Mouse (Mus musculus): ENCODE measurements around the gene Trp53bp1. TPM values are rescaled to one million over a fixed set of nuclear protein-coding genes. Genes with fewer than 3 reads are reported as not detected.

The Trp53bp1 gene
- polyA plus RNA-seq, 1 experiment = 175 TPM

DNA sequence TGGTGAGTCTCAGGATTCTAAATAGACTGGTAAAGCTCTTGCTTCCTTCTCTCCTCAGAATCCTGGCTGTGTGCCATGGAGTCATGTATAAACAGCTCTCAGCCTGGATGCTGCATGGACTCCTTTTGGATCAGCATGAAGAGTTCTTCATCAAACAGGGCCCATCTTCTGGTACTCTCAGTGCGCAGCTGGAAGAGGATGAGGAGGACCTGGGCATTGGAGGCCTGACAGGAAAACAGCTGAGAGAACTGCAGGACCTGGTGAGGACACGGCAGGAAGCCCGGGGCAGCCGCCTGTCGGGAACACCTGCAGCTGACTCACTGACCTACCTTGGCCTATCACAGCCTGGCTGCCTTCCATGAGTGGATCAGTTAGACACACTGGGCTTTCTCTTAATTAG, 87.8 kb downstream of the Trp53bp1 start:
- no peak for DNase-seq (ENCODE audit: low read depth)
- TF ChIP-seq CTCF (IDR thresholded peaks at IDR 0.05; ENCODE audit: borderline replicate concordance, extremely low read depth, insufficient read depth, insufficient read length) = no peak
- no peak for TF ChIP-seq POLR2A (IDR thresholded peaks at IDR 0.05; ENCODE audit: borderline replicate concordance, extremely low read depth, insufficient read depth, insufficient read length, poor library complexity, severe bottlenecking)

DNA sequence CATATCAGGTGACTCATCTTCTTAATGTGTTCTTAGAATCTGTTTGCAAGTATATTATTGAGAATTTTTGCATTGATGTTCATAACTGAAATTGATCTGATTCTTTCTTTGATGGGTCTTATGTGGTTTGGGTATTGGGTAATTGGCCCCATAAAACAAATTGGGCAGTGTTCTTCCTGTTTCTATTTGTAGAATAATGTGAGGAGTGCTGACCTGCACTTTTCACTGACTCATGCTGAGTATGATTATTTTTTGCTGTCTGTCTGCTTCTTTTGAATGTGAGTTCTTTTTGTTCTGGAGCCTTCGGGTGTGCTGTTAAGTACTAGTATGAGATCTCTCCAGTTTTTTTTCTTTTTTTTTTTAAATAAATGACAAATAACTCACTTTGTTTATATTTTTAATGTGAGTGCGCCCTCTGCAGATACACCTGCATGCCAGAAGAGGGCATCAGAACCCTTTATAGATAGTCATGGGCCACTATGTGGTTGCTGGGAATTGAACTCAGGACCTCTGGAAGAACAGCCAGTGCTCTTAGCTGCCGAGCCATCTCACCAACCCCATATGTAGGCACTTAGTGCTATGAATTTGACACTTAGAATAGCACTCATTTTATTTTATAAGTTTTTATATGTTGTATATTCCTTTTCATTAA, 92.3 kb downstream of the Trp53bp1 start:
- TF ChIP-seq POLR2A (IDR thresholded peaks at IDR 0.05; ENCODE audit: borderline replicate concordance, extremely low read depth, insufficient read depth, insufficient read length, poor library complexity, severe bottlenecking) (no peak), CTCF (IDR thresholded peaks at IDR 0.05; ENCODE audit: borderline replicate concordance, extremely low read depth, insufficient read depth, insufficient read length) (peak; percentile 10; the same call in 1 of the 2 replicates)

DNA sequence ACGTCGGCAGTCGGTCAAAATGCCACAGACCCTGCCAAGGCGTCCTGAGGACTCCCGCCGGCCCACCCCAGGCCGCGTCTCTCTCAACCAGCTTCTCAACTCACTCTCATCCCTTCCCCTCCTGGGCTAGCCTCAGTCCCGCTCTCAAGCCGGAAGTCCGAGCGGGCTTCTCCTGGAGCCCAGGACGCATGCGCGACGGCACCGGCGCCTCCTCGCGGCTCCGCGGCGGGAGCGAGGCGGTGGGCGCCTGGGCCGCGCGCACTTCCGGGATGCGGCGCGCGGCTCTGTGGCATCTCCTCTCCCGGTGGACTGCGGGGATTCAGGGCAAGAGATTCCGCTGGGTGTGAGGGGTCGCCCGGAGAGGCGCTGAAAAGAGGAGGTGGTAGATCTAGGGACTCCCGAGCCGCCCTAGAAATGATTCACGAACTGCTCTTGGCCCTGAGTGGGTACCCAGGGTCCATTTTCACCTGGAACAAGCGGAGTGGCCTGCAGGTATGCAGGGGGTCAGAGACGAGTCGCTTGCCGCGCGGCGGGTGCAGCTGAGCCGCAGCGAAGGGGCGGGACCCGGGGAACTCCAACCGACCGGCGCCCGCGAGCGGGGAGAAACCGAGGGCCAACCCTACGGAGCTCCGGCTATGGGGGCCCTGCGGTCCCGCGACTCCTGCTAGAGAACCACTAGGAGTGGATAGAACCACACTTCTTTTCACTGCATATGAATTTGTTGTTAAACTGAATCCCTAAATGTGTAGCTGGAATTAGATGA, 100.0 kb downstream of the Trp53bp1 start, which contains the start of gene Zscan29:
Zscan29 (minus strand) TSS at position 146 of the 763 bp plus-strand sequence.
- peak; percentile 96 for DNase-seq (ENCODE audit: low read depth)
- peak; percentile 91 for TF ChIP-seq POLR2A (IDR thresholded peaks at IDR 0.05; ENCODE audit: borderline replicate concordance, extremely low read depth, insufficient read depth, insufficient read length, poor library complexity, severe bottlenecking)
- peak; percentile 16; the same call in 1 of the 2 replicates for TF ChIP-seq CTCF (IDR thresholded peaks at IDR 0.05; ENCODE audit: borderline replicate concordance, extremely low read depth, insufficient read depth, insufficient read length)

More for the DNA sequence above, 92.3 kb downstream of the Trp53bp1 start:
- no peak for DNase-seq (ENCODE audit: low read depth)

DNA sequence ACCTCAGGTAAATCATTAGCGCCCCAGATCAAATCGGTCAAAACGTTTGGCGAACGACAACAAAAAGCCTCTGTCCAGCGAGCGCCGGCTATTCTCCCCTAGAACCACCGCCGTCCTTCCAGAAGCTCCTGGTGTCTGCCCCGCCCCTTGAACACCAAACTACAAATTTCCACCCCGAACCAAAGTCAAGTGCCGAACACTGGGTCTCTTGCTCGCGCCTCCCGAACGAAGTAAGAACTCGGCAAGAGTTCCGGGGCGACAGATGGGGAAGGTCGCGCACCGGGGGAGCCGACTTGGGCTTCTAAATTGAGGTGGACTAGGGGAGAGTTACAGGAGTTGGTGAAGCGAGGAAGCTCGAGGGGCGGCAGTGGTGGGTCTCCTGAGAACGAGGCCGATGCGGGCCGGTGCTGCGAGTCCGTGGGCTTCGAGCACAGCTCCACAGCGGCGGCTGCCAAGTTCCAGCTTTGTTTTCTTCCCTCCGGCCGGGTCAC, 100.7 kb downstream of the Trp53bp1 start, which contains the start of gene Tubgcp4:
Tubgcp4 (plus strand) TSS at position 174 of the 491 bp plus-strand sequence.
- no peak for DNase-seq (ENCODE audit: low read depth)
- no peak for TF ChIP-seq CTCF (IDR thresholded peaks at IDR 0.05; ENCODE audit: borderline replicate concordance, extremely low read depth, insufficient read depth, insufficient read length)
- no peak for TF ChIP-seq POLR2A (IDR thresholded peaks at IDR 0.05; ENCODE audit: borderline replicate concordance, extremely low read depth, insufficient read depth, insufficient read length, poor library complexity, severe bottlenecking)

DNA sequence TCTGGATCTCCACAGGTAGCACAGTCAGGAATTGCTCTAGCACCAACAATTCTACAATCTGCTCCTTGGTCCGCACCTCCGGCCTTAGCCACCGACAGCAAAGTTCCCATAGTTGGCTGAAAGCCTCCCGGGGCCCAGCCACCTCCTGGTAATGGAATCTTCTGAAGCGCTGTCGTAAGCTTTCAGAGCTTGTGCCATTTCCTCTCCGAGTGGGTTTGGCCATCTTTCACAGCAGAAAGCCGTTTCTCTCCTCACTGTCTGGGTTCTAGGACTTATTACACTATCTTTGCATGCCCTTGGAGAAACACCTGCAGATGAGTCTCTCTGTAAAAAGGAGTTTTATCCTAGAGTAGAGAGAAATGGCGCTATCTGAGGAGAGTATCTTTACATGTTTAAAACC, 101.3 kb downstream of the Trp53bp1 start:
- peak; percentile 16 for DNase-seq (ENCODE audit: low read depth)

DNA sequence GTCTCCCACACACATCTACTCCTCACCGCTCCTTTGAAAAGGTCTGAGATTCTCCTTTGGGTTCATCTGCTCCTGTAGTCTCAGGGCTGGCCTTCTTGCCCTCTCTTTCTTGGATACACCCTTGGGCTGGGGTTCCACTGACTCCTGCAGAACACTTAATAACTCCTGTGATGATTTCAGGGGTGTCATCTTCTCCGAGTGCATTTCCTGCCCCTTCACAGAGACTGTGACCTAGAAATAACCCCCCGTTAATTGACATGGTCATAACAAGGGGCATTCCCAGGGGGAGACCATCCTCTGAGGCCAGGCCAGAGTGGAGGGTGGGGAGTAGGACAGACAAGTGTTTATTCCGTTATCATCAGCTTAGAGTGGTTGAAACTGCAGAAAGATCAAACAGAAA, 102.0 kb downstream of the Trp53bp1 start:
- TF ChIP-seq POLR2A (IDR thresholded peaks at IDR 0.05; ENCODE audit: borderline replicate concordance, extremely low read depth, insufficient read depth, insufficient read length, poor library complexity, severe bottlenecking) = no peak
- TF ChIP-seq CTCF (IDR thresholded peaks at IDR 0.05; ENCODE audit: borderline replicate concordance, extremely low read depth, insufficient read depth, insufficient read length) = no peak
- no peak for DNase-seq (ENCODE audit: low read depth)

More for the DNA sequence above, 101.3 kb downstream of the Trp53bp1 start:
- TF ChIP-seq CTCF (IDR thresholded peaks at IDR 0.05; ENCODE audit: borderline replicate concordance, extremely low read depth, insufficient read depth, insufficient read length) (no peak), POLR2A (IDR thresholded peaks at IDR 0.05; ENCODE audit: borderline replicate concordance, extremely low read depth, insufficient read depth, insufficient read length, poor library complexity, severe bottlenecking) (no peak)

DNA sequence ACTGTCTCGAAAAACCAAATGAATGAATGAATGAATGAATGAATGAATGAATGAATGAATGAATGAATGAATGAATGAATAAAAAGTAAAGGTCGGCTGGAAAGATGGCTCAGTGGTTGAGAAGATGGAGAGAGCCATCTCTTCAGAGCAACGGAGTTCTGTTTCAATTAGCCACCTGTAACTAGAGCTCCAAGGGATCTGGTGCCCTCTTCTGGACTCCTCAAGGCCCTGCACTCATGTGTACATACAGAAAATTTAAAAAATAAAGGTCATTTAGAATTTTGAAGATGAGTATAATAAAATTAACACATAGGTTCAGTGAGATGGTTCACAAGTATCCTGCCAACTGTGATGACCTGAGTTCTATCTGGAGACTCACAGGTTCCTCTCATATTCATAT, 118.1 kb downstream of the Trp53bp1 start:
- DNase-seq (ENCODE audit: low read depth) = peak; percentile 4
- peak; percentile 16; the same call in 1 of the 2 replicates for TF ChIP-seq CTCF (IDR thresholded peaks at IDR 0.05; ENCODE audit: borderline replicate concordance, extremely low read depth, insufficient read depth, insufficient read length)
- TF ChIP-seq POLR2A (IDR thresholded peaks at IDR 0.05; ENCODE audit: borderline replicate concordance, extremely low read depth, insufficient read depth, insufficient read length, poor library complexity, severe bottlenecking) = no peak

DNA sequence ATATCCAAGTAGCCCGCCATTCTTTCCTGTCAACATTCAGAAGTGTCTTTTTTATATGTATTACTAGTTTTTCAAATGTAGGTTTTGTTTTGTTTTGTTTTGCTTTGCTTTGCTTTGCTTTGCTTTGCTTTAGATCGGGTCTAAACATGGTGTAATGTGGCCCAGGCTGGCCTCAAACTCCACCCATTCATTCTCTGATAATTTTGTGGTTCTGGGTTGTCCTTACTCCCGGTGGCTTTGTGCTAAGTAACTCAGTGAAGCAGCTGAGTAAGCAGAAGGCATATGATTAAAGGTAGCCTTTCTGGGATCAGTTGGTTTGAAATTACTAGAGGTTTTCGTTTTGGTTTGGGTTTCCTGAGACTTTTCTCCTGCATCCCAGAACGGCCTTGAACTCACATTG, 121.5 kb downstream of the Trp53bp1 start:
- TF ChIP-seq CTCF (IDR thresholded peaks at IDR 0.05; ENCODE audit: borderline replicate concordance, extremely low read depth, insufficient read depth, insufficient read length) = no peak
- TF ChIP-seq POLR2A (IDR thresholded peaks at IDR 0.05; ENCODE audit: borderline replicate concordance, extremely low read depth, insufficient read depth, insufficient read length, poor library complexity, severe bottlenecking) = no peak
- DNase-seq (ENCODE audit: low read depth) = no peak

Other genes starting within 250 kb of the Trp53bp1 start
- gene Epb42, start 234.3 kb downstream of the Trp53bp1 start, polyA plus RNA-seq (2012; rRNA removed) = 0.19 and 0.75 TPM in 2 replicates
- 0.05 TPM in 1 of 2 replicates, not detected in the other for gene Tgm5, start 185.6 kb downstream of the Trp53bp1 start, polyA plus RNA-seq (2012; rRNA removed)
- gene Tgm7, start 161.6 kb downstream of the Trp53bp1 start, polyA plus RNA-seq (2012; rRNA removed) = 0.04 and 0.05 TPM in 2 replicates
- 22.8 and 24.2 TPM in 2 replicates for gene Adal, start 131.0 kb downstream of the Trp53bp1 start, polyA plus RNA-seq (2012; rRNA removed)
- gene Lcmt2, start 130.8 kb downstream of the Trp53bp1 start, polyA plus RNA-seq (2012; rRNA removed) = 11.5 and 12.9 TPM in 2 replicates
- 50.9 and 67.7 TPM in 2 replicates for gene Tubgcp4, start 100.8 kb downstream of the Trp53bp1 start, polyA plus RNA-seq (2012; rRNA removed)
- gene Zscan29, start 100.3 kb downstream of the Trp53bp1 start, polyA plus RNA-seq (2012; rRNA removed) = 4.9 and 6.3 TPM in 2 replicates
- 13.7 and 23.4 TPM in 2 replicates for gene Map1a, start 18.2 kb upstream of the Trp53bp1 start, polyA plus RNA-seq (2012; rRNA removed)
- gene Ppip5k1, start 84.0 kb upstream of the Trp53bp1 start, polyA plus RNA-seq (2012; rRNA removed) = 22.1 and 25.8 TPM in 2 replicates
- gene Ckmt1, start 86.3 kb upstream of the Trp53bp1 start, polyA plus RNA-seq (2012; rRNA removed) = 39.0 and 49.9 TPM in 2 replicates
- 0.04 TPM in 1 of 2 replicates, not detected in the other for gene Strc, start 115.8 kb upstream of the Trp53bp1 start, polyA plus RNA-seq (2012; rRNA removed)
- 168 and 174 TPM in 2 replicates for gene Pdia3, start 142.4 kb upstream of the Trp53bp1 start, polyA plus RNA-seq (2012; rRNA removed)
- 6.6 and 6.8 TPM in 2 replicates for gene Catsper2, start 142.4 kb upstream of the Trp53bp1 start, polyA plus RNA-seq (2012; rRNA removed)
- 0.25 and 0.26 TPM in 2 replicates for gene Ell3, start 172.9 kb upstream of the Trp53bp1 start, polyA plus RNA-seq (2012; rRNA removed)
- 296 and 465 TPM in 2 replicates for gene Serf2, start 177.8 kb upstream of the Trp53bp1 start, polyA plus RNA-seq (2012; rRNA removed)
- 31.6 and 32.1 TPM in 2 replicates for gene Hypk, start 181.9 kb upstream of the Trp53bp1 start, polyA plus RNA-seq (2012; rRNA removed)
- 4.8 and 7.9 TPM in 2 replicates for gene Serinc4, start 185.4 kb upstream of the Trp53bp1 start, polyA plus RNA-seq (2012; rRNA removed)
- gene Mfap1b, start 202.7 kb upstream of the Trp53bp1 start, polyA plus RNA-seq (2012; rRNA removed) = 17.2 and 28.0 TPM in 2 replicates
- gene Mfap1a, start 235.3 kb upstream of the Trp53bp1 start, polyA plus RNA-seq (2012; rRNA removed) = 10.8 and 18.4 TPM in 2 replicates
- gene Wdr76, start 235.3 kb upstream of the Trp53bp1 start, polyA plus RNA-seq (2012; rRNA removed) = 7.7 and 10.6 TPM in 2 replicates

Measured in brain, embryonic 14.5 days (tissue).